Mouse (Mus musculus): ENCODE measurements around the gene Ccdc24.

DNA sequence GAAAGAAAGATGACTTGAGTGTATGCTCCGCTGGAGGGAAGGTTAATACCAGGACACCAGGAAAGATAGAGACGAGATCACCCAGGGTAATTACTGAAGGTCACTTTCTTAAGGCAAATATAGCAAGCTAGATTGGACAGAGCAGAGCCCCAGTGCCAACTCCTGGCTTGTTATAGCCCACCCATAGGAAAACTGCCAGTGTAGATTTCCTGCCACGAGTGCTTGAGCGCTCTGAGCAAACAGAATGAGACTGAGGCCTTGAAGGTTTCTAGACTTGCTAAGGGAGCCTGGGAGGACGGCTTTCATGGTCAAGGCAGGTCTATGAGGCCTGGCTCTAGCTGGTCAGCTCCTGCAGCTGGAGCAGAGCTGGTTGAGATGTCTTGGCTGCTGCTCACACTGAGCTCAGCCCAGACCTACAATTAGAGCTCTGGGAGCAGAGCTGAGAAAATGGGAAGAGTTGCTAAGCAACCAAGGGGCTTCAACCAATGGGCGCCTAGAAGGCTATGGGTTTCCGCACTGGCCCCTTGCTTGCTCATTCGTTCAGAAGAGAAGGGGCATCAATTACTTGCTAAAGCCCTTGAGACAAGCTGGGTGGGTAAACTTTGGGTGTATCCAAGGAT lies 36.6 kb upstream of the Ccdc24 start:
- TF ChIP-seq CTCF (IDR thresholded peaks at IDR 0.05; ENCODE audit: control insufficient read depth, insufficient read depth, low read length) = no peak
- no peak for TF ChIP-seq POLR2A (IDR thresholded peaks at IDR 0.05; ENCODE audit: borderline replicate concordance, control insufficient read depth, low read depth, low read length)
